Mouse (Mus musculus) ovary, postnatal 14 days (tissue): Measurements from ENCODE around the gene Thap7.
"Not testable (repeated sequence)": the region's sequence is repeated elsewhere in the genome, so short reads cannot be mapped to it uniquely, and the experiment has no call there.

ENCODE experiments used
- DNase-seq: peaks from one replicate; pipeline ENCODE4 v3.0.0; 2022; ENCODE audit warnings: low spot score

Gene Thap7

GRCm38 (mm10) chr16:17530640-17531288, at the start of gene Thap7:
Thap7 (minus strand) TSS chr16:17531136.
- DNase-seq = peak; percentile 93

DNA sequence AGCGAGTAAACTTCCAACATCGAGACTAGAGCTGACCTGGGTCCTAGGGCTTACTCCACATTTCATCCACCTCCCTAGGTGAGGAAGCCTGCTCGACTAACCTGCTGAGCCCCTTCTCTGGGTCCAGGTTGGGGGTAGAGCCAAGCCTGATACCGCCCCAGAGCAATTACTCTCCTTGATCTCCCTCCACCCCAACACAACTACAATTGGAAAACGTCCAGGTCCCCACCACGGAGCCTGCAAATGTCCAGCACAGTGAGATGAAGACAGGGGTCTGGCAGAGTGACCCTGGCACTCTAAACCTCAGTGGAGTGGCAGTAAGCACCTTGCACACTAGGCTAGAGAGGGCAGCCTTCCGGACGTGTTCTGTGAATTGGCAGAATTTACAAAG, 45.9 kb upstream of the Thap7 start:
- no peak for DNase-seq

- DNase-seq = peak; percentile 70
Observed at GRCm38 (mm10) chr16:17575870-17576824, 45.2 kb upstream of the Thap7 start.

DNA sequence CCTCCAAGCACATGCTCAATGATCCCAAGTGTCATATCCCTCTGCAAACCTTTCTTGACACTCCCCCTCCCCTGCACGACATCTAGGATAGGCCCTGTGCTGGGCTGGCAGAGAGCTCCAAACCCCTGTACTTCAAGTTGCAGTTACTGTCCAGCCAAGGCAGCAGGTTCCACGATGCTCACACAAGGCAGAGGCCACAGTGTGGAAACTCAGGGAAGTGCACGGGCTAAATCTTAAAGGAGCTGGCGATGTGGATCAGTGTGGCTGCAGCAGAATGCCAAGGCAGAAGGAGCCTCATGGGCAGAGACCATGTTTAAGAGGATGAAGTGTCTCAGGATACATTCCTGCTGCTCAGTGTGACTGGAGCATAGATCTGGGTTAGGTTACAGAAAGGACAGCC, 35.2 kb upstream of the Thap7 start:
- no peak for DNase-seq

DNA sequence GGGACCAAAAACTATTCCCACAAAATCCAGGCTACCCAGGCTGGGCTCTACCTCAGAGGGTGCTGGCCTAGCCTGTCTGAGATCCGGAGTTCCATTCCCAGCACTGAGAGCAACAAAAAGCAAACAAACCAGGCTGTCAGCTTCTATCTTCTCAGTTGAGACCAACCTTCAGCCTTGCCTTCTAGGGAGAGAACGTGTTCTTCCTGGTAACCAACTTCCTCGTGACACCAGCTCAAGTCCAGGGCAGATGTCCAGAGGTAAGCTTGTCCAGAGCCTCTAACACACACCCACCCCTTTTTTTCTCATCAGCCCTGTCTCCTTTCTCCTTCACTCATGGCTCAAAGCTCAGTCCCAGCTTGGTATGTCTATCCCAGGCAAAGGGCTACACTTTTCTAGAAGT, 33.8 kb upstream of the Thap7 start:
- no peak for DNase-seq

DNA sequence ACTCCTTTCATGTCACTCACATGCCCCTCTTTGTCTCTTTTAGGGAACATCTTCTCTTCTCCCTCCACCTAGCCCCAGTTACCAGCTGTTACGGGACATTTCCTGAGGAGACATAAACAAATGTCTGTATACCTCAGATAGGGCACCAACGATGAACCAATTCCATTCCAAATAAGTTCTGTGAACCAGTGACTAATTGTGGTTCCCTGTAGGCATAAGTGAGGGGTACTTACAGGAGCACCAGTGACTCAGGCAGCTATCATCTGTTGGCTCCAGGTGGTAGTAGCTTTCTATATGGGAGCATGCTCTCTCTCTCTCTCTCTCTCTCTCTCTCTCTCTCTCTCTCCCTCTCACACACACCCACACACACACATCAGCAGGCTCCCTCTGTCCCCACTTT, 33.3 kb upstream of the Thap7 start:
- DNase-seq = no peak

DNA sequence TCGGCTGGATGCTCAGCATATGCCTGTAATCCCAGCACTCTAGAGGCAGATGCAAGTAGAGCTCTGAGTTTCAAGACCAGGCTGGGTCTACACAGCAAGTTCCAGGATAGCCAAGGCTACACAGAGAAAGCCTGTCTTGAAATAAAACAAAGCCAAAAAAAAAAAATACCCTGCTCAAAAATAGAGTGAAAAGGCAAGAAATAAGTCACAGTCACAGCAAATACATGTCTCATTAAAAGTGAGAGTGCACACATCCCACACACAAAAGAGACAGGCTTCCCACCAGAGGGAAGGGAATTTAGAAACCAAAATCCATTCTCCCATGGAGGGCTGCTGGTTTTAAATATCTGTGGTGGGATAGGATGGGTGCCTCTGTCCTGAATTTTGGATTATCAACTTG, 32.6 kb upstream of the Thap7 start:
- no peak for DNase-seq

- peak; percentile 42 for DNase-seq
Observed at GRCm38 (mm10) chr16:17561751-17562208, 30.8 kb upstream of the Thap7 start, which contains the start of gene P2rx6. P2rx6 (plus strand) TSS chr16:17561885.

DNA sequence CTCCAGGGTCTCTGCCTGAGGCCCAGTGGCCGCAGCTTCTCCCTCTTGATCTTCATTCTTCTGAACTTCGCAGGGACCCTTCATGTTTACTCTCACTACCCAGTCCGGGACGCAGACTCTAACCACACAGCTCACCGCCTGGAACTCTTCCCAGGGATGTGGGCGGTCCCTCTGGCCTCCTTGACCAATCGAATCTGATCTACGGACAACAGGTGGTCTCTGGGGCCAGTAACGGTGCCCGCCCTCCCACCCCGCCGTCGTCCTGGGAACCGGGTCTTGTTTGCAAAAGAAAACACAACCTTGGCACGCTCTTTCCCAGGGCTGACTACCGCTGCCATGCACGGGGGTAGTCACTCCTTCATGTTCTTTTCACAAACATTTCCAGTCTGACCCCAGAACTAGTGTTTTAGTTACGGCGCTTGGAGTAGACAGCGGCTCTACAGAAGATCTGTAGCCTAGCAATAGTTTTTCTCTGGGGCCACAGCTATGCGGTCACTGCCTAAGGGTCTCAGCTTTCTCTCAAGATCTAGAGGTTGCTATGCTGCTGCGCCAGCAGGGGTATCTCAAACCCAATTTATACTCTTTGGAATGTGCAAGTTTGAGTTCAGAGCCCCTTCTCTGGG, 30.3 kb upstream of the Thap7 start, which contains the start of gene Lrrc74b:
Gene Lrrc74b, minus strand, starts transcription at position 120 of the 623 bp plus-strand sequence.
- peak; percentile 71 for DNase-seq

GRCm38 (mm10) chr16:17559396-17560027, 28.6 kb upstream of the Thap7 start:
- DNase-seq = no peak

DNA sequence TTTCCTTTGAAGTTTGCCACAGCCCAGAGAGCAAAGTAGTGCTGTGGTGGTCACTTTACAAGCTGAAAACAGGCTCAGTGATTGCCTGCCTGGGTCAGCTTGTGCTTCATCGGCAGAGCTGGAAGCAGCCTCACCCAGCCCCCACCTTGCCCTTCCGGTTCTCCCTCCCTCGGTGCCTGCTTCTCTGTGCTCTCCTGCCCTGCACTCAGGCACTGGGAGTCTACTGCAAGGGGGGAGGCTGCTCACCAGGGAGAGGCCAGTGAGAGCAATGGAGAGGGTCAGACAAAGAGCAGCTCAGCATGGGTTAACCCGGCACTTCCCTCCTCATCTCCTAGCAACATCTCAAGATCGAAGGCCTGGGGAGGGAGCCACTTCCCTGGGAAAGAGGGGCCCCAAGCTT, 27.9 kb upstream of the Thap7 start:
- DNase-seq = no peak

- DNase-seq = peak; percentile 72
Observed at GRCm38 (mm10) chr16:17557947-17558480, 27.1 kb upstream of the Thap7 start.

DNA sequence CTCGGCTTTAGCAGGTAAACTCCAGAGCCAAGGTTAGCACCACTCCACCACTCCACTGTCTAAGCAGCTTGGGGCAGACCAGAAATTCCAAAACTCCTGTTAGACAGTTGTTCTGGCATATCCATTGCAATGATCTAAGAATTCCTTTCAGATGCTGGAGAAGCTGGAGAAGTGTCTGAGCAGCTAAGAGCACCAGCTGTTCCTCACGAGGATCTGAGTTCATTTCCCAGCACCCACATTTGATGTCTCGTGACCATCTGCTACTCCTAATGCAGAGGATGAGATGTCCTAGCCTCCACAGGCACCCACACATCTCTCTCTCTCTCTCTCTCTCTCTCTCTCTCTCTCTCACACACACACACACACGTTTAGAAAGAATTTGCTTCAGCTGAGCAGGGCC, 26.0 kb upstream of the Thap7 start:
- DNase-seq = no peak

- no peak for DNase-seq
Observed at GRCm38 (mm10) chr16:17556180-17556579, 25.2 kb upstream of the Thap7 start.

DNA sequence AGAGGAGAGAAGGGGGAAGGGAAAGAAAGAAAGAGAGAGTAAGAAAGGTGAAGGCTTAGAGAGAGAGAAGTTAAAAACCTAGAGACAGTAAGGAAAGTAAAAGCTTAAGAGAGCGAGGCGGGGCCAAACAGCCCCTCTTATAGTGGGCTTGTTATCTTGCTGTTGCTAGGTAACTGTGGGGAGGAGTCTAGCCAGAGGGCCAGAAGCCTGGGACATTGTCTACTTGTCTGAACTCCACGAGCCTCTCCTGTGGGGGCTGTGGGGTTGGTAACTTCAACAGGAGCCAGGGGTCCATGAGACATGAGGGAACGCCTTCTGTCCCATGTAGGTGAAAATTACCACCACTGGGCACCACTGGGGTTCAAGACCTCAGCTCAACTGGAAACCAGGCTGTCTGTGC, 23.8 kb upstream of the Thap7 start:
- DNase-seq = not testable (repeated sequence)

DNA sequence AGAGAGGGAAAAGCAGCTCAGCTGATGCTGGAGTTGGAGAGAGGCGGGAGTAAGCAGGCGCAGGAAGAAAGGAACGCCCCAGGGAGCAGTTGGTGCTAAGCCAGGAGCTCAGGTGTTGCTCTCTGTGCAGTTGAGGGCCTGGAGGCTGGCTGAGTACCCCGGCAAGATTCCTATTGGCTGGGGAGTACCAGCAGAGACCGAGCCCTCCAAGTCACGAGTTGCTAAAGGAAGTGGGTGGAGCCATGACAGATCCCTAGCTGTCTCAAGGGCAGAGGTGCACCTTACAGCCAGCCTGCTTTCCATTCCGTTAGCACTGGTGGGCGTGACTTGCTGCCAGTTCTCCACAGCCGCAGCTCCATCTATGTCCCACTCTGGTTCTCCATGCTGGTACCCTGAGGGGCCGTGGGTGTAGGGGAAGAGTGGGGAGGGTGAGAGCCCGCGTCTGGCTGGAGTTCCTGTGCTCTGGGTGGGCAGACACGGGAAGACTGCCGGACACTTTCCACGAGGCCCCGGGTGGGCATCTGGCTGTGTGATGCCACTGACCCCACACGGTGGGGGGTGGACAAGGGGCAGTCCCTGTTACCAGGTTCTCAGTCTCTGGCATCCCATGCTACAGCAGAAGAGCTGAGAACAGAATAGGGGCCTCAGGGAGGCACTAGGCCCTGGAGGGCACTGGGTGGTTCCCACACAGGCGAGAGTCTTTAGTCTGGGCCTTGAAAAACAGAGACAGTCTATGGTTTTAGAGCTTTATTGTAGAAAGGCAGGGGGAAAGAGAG, 23.2 kb upstream of the Thap7 start:
- peak; percentile 31 for DNase-seq

- DNase-seq = no peak
Observed at GRCm38 (mm10) chr16:17552837-17553236, 21.9 kb upstream of the Thap7 start.

- no peak for DNase-seq
Observed at GRCm38 (mm10) chr16:17542632-17543031, 11.7 kb upstream of the Thap7 start.

DNA sequence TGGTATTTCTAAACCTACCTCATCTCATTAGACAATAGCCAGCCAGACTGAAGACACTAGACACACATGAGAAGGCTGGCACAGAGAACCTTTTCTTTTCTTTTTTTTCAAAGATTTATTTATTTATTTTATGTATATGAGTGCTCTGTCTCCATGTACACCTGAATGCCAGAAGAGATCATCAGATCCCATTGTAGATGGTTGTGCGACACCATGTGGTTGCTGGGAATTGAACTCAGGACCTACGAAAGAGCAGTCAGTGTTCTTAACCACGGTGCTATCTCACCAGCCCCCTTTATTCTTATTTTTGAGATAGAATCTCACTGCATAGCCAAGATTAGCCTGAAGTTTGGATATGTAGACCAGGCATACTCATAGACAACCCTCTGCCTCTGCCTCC, 5.6 kb upstream of the Thap7 start:
- no peak for DNase-seq

DNA sequence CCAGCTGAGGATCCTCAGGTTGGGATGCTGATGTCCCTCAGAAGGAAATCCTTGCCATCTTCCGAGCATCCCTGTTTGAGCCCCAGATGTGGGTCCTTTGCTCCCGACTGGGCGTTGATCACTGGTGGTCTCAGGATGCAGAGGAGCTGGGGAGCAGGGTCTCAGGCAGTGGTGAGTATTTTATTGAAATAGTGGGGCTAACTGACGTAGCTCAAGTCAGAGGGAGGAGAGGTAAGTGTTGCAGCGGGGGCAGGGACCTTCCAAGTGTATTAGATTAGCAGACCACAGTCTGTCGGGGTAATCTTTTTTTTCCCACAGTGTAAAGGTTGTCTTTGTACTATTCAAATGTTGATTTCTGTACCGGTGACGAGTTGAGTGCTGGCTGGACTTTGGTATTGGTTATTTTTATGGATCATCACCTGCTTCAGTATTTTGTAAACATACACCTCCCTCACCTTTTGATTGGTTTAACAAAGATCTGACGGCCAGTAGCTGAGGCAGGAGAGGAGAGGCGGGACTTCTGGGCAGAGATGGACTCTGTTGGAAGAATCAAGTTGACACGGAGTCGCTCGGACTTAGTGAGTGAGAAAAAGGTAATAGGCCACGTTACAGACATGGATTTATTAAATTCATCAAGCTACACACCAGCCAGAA, 1.9 kb upstream of the Thap7 start:
- DNase-seq = no peak

- no peak for DNase-seq
Observed at GRCm38 (mm10) chr16:17532271-17532670, 1.3 kb upstream of the Thap7 start.
